Mouse (Mus musculus): ENCODE measurements around the gene Zfp217.

DNA sequence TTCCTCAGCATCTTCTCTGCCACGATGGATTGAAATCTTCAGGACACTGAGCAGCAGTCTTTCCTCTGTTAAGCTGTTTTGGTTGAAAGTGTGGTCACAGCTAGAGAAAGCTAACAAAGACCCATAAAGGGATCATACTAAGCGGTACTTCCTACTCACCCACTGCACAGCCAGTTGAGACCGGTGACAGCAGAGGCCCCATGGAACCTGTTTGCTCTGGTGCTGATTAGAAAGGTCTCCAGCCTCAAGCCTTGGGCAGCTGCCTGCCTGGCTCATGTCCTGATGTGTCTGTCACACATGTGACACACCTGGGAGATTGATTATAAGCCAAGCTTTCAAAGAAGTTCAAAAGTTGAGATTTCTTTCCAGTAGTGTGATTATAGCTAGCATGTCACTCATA is 85.5 kb downstream of the Zfp217 start:
- TF ChIP-seq CTCF (IDR thresholded peaks at IDR 0.05; ENCODE audit: borderline replicate concordance, control insufficient read depth, extremely low read depth, insufficient read depth, low read length, poor library complexity) = no peak
- TF ChIP-seq POLR2A (IDR thresholded peaks at IDR 0.05; ENCODE audit: control insufficient read depth, extremely low read depth, insufficient read depth, low read length, poor library complexity) = no peak
